Mouse (Mus musculus) CD4-positive, CD25-positive, alpha-beta regulatory T cell, adult 2 months (primary cell): ENCODE data around the gene Asic2.

Source experiments
- DNase-seq: peaks from one replicate; pipeline ENCODE4 v3.0.0-alpha.2; 2012; ENCODE audit warnings: low read depth, low spot score

The Asic2 gene

DNA sequence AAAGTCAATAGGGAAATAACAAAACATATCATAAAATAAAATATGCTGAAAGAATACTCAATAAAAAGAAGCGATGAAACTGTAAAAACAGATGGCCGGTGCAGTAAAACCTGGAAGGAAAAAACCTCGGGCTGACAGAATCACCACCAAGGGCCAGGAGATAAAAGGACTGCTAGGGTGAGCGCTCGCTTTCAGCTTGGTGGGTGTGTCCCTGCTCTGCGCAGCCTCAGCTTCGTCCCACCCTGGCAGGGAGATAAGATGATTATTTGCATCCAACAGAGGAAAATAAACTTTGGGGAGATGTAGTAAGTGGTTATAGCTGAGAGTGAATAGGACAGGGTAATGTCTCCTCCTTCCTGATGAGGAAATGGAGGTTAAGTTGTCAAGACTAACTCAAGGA, 1113.3 kb downstream of the Asic2 start:
- DNase-seq: no peak

DNA sequence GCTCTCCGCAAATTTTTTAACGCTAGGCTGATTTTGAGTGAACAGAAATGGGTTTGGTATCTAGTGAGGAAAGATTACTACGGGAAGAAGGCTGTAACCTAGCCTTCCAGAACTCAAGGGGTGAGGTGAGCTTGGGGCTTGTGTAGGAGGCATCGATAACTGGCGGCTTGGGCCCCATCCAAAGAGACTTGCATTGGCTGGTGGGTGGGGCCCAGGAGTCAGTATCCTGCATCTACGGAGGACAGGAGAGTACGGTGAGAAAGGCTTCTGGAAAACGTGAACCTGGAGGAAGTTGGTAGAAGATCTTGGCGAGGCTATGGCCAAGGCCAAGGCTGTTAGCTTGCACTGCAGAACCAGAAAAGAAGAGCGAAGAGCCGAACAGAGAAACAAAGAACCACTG, 1113.8 kb downstream of the Asic2 start:
- DNase-seq: no peak

- DNase-seq: no peak
Observed at GRCm38 (mm10) chr11:80853014-80853413, 1115.2 kb downstream of the Asic2 start.

DNA sequence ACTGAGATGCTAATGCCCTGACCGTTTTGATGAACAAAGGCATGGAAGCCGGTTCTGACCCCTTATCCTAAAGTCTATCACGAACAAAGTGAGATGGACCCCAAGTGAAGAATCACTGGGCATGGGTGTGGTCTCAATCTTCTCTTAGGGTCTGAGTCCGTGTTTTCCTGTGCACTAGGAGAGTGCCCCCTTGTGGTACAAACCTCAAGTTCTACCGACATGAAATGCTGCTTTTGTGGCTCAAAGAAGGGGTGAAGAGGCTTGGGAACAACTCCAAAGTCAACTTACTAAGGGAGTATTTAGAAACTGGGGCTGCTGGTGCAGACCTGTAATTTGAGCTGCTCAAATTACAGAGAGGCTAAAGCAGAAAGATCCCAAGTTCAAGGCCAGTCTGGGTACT, 1116.4 kb downstream of the Asic2 start:
- DNase-seq: peak; percentile 27

DNA sequence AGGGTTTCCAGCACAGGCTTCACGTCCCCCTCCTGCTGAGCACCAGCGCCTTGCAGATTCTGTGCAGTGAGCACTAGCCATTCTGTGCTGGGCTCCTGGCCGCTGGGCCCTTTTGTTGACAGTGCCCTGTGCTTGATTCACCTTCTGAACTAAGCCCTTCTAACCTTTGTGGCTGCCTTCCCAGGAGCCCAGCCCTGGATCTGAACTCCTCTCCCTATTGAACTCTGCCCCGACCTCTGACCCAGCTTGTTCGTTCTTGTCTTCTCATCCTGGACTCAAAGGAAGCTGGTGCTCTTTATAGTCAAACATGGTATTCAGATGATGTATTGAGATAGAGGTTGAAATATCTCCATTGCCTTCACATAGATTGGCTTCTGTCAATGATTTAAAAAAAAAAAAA, 1120.1 kb downstream of the Asic2 start:
- no peak for DNase-seq

- no peak for DNase-seq
Observed at GRCm38 (mm10) chr11:80846115-80846514, 1122.1 kb downstream of the Asic2 start.

DNA sequence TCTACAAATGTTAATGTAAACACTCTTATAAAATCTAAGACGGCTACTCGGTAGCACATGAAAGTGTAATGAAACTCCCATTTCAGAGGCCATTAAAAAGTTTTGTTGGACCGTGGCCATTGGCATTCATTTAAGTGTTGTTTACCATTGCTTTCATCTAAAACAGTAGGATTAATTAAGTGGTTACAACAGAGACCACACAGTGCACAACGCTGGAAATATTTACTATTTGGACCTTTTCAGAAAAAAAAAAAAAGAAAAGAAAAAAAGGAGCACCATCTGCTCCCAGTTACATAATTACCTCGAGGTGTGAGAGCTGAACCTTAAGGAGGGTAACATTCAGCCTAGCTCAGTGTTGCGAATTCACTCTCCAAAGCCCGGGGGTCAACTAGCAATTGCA, 1122.8 kb downstream of the Asic2 start:
- no peak for DNase-seq

DNA sequence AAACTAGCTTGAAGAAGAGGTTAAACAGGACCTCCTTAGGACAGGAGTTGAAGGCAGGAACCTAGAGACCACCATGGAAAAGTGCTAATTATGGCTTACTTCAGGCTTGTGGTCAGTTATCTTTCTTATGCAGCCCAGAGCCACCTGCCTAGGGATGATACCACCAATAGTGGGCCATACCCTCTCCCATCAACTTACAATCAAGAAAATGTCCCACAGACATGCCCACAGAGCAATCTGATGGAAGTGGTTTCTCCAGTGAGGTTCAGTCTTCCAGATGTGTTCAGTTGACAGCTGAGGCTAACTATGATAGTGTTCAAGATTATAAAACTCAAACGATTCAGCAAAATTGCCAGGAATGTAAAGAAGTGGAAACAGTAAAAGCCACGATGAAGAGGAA, 1124.8 kb downstream of the Asic2 start:
- no peak for DNase-seq

- no peak for DNase-seq
Observed at GRCm38 (mm10) chr11:80838724-80839123, 1129.5 kb downstream of the Asic2 start.

GRCm38 (mm10) chr11:80835841-80836240, 1132.4 kb downstream of the Asic2 start:
- DNase-seq: no peak

DNA sequence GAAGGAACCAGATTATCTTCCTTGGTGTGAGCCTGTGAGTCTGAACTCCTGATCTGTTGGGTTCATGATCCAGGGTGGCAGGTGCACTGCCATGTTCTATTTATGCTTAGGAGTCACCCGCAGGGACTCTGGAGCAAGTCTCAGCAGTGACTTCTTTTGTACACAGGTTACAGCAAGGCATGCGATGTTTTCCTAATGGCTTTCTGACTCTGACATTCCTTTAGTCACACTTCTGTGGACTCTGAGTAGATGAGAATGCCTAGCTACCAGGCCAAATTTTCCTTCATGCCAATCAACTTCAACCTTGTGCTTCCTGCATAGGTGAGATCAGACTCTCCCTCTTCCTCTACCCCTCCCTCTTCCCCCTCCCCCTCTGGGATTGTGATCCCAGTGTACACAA, 1132.9 kb downstream of the Asic2 start:
- no peak for DNase-seq
